Mouse (Mus musculus) thymus, adult 18-20 months (tissue): ENCODE measurements around the gene Aqp1.

Experiments used
- DNase-seq, 2 experiments: peaks; one replicate each; pipeline ENCODE4 v3.0.0; 2022; ENCODE audit warnings: mixed read lengths in 2 of 2

The Aqp1 gene

DNA sequence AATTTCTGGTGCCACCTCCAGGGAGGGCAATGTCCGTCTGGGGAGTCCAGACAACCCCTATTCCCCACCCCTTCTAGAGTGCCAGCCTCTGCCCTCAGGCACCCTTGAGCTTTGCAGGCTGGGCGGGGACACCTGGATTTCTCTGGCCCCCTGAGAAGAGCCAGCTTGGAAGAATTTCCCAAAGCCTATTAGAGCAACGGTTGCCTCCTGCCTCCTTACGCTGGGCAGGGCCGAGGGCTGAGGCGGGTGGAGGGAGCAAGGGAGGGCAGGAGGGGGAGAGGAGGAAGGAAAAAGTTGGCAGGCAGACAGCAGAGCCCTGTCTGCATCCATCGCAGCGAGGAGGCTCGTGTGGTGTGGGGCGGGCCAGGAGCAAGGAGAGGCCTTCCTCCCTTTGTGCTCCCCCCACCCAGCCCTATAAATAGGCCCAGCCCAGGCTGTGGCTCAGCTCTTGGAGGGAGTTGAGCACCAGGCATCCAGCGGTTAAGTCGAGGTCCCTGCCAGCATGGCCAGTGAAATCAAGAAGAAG is at the start of gene Aqp1:
Gene Aqp1, plus strand, starts transcription at position 444 of the 526 bp plus-strand sequence.
- DNase-seq, result no peak

DNA sequence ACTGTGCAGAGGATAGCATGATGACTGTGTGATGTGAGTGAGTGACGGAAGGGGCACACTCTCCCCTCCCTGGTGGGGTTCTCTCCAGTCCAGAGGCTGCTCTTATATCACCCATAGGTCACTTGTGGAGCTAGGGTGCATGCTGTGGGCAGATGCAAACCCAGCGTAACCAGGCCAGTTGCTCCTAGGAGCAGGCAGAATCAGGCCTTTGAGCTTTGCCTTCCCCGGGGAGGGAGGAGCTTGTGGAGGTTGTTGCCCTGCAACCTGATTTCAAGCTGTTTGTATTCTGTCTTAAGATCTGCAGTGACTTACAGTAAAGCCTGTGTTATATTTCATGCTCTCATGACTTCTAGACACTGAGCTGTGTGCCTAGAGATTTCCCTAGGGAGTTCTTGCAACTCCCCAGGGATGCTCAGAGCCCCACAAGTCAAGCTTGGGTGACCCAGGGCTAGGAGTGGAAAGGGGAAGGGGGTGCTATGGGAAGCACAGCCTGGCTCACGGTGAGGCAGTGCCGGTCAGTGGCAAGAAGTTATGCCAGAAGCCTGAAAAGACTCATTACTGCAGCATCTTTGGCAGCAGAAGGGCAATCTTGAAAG is 48.1 kb upstream of the Aqp1 start:
- no peak for DNase-seq

- DNase-seq, result no peak
Measured at GRCm38 (mm10) chr6:55294549-55295131, 41.6 kb upstream of the Aqp1 start.

GRCm38 (mm10) chr6:55295325-55295724 is 40.9 kb upstream of the Aqp1 start:
- DNase-seq, result no peak

- DNase-seq, result no peak
Measured at GRCm38 (mm10) chr6:55299482-55299881, 36.8 kb upstream of the Aqp1 start.

DNA sequence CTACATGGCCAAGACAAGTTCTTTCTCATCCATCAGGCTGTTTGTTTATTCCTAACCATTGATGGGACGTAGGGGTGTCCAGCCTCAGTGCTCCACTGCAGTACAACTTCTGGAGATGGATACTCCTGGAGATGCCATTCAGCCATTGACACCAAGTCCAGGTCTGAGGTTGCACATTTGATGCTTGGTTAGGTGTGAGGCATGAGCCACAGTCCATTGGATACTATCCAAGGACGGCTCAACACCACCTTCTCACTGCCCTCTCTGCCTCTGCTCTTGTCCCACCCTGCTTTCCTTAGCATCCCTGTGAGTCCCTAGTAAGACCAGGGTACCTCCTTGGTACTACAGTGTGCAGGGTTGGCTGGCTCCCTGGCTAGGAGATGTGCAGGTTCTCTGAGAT is 36.3 kb upstream of the Aqp1 start:
- DNase-seq, result no peak

DNA sequence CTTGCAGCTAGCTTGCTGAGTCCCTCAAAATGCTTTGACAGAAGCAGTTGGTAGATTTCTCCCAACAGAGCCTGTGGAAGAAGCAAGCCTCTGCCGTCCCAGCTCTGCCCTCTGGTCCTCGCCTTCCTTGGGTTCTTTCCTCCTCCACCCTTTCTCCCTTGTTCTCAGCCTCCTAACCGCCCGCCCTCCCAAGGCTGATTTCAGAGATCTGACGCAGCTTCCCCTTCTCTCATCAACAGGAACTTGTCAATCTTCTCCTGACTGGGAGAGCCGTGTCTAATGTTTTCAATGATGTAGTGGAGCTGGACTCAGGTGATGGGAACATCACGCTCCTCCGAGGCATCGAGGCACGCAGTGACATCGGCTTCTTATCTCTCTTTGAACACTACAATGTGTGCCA is 35.5 kb upstream of the Aqp1 start:
- DNase-seq, result no peak

GRCm38 (mm10) chr6:55310179-55310578 is 26.1 kb upstream of the Aqp1 start:
- DNase-seq, result no peak

DNA sequence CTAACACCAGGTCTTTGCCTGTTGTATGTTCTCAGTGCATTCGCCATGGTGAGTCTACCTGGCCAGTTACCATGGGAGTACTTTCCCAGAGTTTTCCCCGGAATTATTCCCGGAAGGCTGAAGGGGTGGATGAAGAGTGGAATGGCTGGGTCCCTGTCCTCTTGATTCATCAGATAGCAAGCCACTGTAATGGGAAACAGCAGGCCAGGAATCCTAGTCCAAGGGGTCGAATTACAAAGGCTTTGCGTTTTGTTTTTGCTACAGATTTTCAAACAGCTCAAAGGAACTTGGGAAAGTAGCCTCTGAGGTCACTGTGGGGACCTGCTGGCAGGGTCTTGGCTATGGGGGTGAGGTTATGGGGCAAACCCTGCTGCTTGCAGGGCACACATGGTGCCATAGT is 24.3 kb upstream of the Aqp1 start:
- no peak for DNase-seq

- DNase-seq, result no peak
Measured at GRCm38 (mm10) chr6:55313893-55314292, 22.3 kb upstream of the Aqp1 start.

GRCm38 (mm10) chr6:55314628-55315027 is 21.6 kb upstream of the Aqp1 start:
- no peak for DNase-seq

DNA sequence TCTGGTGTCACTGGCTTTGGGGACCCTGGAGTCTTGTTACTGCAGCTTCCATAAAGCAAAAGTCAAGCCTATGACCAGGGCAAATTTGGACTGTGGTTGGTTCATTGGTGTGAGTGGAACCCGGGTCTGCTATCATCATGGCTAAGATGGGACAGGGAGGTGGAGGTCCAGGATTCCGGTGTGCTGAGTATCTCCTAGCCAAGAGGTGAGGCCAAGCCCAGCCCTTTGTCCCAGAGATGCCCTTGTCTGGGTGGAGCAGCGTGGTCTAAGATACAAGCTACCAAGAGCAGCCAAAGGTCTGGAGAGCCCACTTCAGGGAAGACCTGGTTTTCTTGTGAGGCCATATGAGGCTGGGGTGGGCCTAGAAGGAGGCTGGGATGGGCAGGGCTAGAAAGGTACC is 17.6 kb upstream of the Aqp1 start:
- DNase-seq, result no peak

DNA sequence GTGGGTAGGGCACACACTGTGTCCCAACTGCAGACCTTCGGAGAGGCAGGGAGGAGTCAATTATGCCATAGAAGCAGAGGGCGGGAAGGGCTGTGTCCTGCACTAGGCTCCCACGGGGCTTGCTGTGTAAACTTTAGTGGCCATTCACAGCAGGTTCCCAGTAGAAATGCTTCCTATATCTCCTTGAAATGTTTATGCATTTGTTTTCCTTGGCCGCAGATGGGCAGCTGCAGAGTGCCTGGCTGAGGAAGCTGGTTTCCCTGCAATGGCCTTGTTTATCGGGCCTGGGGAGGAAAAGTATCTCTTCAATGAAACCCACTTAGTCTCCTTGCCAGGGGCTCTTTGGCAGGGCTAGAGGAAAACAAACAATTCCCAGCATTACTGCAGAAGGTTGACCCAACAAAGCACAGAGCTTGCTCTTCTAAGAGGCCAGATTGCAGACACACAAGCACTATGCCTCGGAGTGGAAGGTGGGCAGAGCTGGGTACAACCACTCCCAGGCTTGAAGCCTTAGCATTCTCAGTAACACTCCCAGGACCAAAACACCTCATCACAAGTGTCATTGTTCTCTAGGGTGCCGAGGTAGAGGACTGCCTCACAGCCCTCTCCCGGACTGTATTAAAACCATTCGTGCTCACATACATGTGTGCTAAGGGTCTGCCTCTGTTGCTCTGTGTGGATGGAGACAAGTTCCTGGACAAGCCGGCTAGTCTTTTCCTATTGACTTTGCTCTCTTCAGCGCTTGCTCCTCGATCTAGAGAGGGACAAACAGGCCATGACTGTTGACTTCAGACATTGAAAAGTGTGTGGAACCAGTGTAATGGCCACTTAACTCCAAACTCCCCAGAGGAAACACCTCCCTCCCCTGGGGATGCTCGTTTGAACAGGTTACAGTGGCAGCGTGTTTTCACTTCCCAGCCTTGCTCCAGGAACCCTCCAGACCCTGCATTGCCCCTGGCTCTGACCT is 16.4 kb upstream of the Aqp1 start:
- DNase-seq, result no peak

DNA sequence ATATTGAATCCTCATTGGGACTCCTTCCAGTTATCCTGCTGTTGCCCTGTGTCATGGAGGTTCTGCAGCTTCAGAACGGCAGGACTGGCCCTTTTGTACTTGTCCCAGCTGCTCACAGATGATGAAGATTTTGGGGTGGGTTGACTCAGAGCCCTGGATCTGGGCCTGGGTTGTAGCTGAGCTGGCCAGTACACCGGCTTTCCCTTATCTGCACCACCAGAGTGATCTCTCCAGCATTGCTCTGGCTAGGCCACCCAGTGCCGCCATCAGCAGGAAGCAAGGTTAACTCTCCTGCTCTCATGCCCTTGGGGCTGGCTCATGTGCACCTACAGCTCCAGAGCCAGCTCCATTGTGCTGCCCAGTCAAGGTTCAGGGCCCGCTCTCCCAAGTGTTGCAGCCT is 15.3 kb upstream of the Aqp1 start:
- no peak for DNase-seq

GRCm38 (mm10) chr6:55321518-55321917 is 14.7 kb upstream of the Aqp1 start:
- no peak for DNase-seq

DNA sequence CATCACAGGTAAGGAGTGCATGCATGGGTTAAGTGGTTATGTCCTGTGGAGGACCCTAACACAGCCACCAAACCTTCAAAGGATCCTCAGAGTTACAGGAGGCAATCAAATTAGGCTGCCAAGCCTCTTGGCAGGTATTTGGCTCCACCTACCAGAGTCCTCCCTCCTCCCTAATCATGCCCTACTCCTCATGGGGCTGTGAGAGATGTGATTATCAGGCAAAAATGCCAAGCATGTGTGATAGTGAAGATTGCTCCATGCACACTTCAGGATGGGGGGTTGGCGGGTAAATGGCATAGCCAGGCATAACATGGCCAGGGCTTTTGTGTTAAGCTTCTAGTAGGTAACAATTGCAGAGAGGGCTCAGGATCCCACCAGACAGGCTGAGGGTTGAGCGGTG is 13.3 kb upstream of the Aqp1 start:
- no peak for DNase-seq

GRCm38 (mm10) chr6:55323908-55324634 is 12.2 kb upstream of the Aqp1 start:
- no peak for DNase-seq

GRCm38 (mm10) chr6:55324785-55325184 is 11.4 kb upstream of the Aqp1 start:
- no peak for DNase-seq

GRCm38 (mm10) chr6:55326299-55326698 is 9.9 kb upstream of the Aqp1 start:
- DNase-seq, result no peak

GRCm38 (mm10) chr6:55327326-55327725 is 8.9 kb upstream of the Aqp1 start:
- DNase-seq, result no peak

GRCm38 (mm10) chr6:55328179-55328578 is 8.1 kb upstream of the Aqp1 start:
- no peak for DNase-seq

DNA sequence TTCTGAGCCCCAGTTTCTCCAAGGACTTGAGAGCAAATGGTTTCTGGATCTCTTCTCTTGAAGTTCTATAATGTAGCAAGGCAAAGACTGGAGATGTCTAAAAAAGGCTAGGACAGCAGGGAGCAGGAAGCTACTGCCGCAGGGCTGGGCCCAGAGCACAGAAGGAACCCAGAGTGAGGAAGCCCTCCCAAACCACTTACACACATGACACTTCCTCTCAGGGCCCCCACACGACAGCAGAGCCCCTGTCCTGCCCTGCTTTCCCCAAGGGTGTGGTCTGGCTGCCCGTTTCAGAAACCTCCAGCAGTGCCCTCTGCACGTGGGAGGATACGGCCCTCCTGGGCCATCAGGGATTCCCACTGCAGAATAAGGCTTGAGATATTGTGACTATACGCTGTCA is 4.9 kb upstream of the Aqp1 start:
- no peak for DNase-seq
